Comparison of ENCODE assay signal across 23 mouse cellular contexts in the genomic region with DNA sequence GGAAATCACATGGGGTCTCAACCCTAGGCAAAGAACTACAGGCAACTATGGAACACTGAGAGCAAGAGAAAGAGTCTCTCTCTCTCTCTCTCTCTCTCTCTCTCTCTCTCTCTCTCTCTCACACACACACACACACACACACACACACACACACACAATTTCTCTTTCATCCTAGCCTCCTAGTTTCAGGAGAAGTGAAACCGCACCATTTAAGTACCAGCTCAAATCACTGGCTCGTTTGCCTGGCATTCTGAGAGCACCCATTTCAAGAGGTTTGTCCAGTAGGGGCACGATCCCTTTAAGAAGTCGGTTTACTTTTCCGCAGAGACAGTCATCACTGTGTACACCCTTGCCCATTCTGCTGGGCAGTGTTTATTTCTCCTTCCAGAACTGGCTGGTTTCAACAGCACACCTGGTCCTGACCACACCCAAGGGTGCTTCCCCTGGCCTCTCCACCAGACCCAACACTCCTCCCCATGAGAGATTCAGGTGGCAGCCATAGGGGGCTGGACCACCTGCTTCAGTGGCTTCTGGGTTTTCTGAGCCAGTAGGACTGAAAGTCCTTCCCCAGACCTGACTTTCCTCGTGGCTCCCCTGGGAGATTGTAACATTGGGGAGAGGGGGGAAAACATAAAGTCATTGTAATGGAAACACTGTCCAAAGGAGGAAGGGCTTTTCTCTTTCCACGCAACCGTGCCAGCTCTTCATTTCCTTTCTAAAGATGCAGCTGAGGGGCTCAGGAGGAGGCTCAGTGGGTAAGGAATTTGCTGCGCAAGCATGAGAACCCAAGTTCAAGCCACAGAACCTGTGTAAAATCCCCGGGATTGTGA. TPM values are rescaled to one million over a fixed set of nuclear protein-coding genes. Genes with fewer than 3 reads are reported as not detected.
DNase-seq lines count a peak whose midpoint lies in the region; ATAC-seq and TF ChIP-seq lines count a peak whose summit lies in the region.
"Had no signal": no experiment of that assay in that cellular context is flagged by ENCODE, and none has a peak within 500 bp of the region (broad histone marks: within the 10 kb centered on the region; RNA-seq: fewer than 3 reads in every experiment).

No protein-coding gene starts in this region.

- peaks cover 13 to 65% of the 10 kb centered on the region in 2 experiments for H3K4me1 ChIP-seq in CH12.LX (ENCODE audit: control insufficient read depth in 1 of 2, insufficient read depth in 2 of 2)
- H3K4me1 ChIP-seq in midbrain, embryonic 14.5 days (ENCODE audit: control insufficient read depth, insufficient read depth, low read length): peaks cover 19% of the 10 kb centered on the region
- H3K4me1 ChIP-seq in stomach, embryonic 14.5 days (ENCODE audit: control insufficient read depth, insufficient read depth, low read length): peaks cover 9% of the 10 kb centered on the region; the same call in 1 of the 2 replicates

- H3K9ac ChIP-seq in CH12.LX (ENCODE audit: insufficient read depth, low read depth): no peak overlapping the region
- no peak overlapping the region for H3K9ac ChIP-seq in midbrain, embryonic 14.5 days (replicated peaks; ENCODE audit: low read length)
- H3K9ac ChIP-seq in stomach, embryonic 14.5 days (replicated peaks; ENCODE audit: low read depth, low read length): no peak overlapping the region
- H3K9ac ChIP-seq: forebrain, embryonic 15.5 days; heart, embryonic 15.5 days; hindbrain, embryonic 15.5 days had no signal

- H3K27me3 ChIP-seq in CH12.LX (replicated peaks): peaks cover 5% of the 10 kb centered on the region
- peaks cover 9% of the 10 kb centered on the region; the same call in 1 of the 2 replicates for H3K27me3 ChIP-seq in midbrain, embryonic 14.5 days (ENCODE audit: control insufficient read depth, insufficient read depth, low read length)
- peaks cover 23% of the 10 kb centered on the region for H3K27me3 ChIP-seq in stomach, embryonic 14.5 days (ENCODE audit: control insufficient read depth, insufficient read depth, low read length)
- H3K27me3 ChIP-seq: hindbrain, embryonic 15.5 days had no signal

- H3K4me2 ChIP-seq in CH12.LX (ENCODE audit: insufficient read depth, low read depth, poor library complexity, severe bottlenecking): peak overlapping the region; percentile 68
- peak overlapping the region; percentile 87 for H3K4me2 ChIP-seq in midbrain, embryonic 14.5 days (ENCODE audit: low read length)
- H3K4me2 ChIP-seq in stomach, embryonic 14.5 days (replicated peaks; ENCODE audit: low read depth, low read length): no peak overlapping the region
- H3K4me2 ChIP-seq: forebrain, embryonic 15.5 days; heart, embryonic 15.5 days; liver, embryonic 11.5 days had no signal

- in situ Hi-C loops in CH12.LX (cut with MboI; ENCODE audit: low pct_ligation_motif_present, low pct_unique_long_range_greater_than_20kb, low sequenced_read_pairs): no loop called here

- TF ChIP-seq EP300 in CH12.LX (IDR thresholded peaks at IDR 0.05; ENCODE audit: low read length): peak; percentile 83

- TF ChIP-seq RAD21 in CH12.LX (IDR thresholded peaks at IDR 0.05; ENCODE audit: low read depth, low read length): no peak; the same call in 1 of the 2 replicates

- H3K9me3 ChIP-seq in CH12.LX (replicated peaks; ENCODE audit: low read length): peaks cover 13% of the 10 kb centered on the region
- 0 out of 2 replicates have a peak, but pooled peaks cover 6% of the 10 kb centered on the region for H3K9me3 ChIP-seq in midbrain, embryonic 14.5 days (ENCODE audit: control insufficient read depth, low read length)
- no peaks in the 10 kb centered on the region for H3K9me3 ChIP-seq in stomach, embryonic 14.5 days (ENCODE audit: control insufficient read depth, low read depth, low read length)
- H3K9me3 ChIP-seq: embryonic facial prominence, embryonic 10.5 days; heart, embryonic 15.5 days had no signal

- dilution Hi-C loops in CH12.LX (cut with MboI; ENCODE audit: extremely low pct_ligation_motif_present, extremely low pct_unique_long_range_greater_than_20kb, low sequenced_read_pairs): no loop called here

- H3K4me3 ChIP-seq in CH12.LX (replicated peaks in 1 of 3; ENCODE audit: low read depth in 2 of 3, low read length in 2 of 3, poor library complexity in 1 of 3): no peak overlapping the region
- H3K4me3 ChIP-seq in midbrain, embryonic 14.5 days (replicated peaks; ENCODE audit: low read depth, low read length): no peak overlapping the region
- no peak overlapping the region for H3K4me3 ChIP-seq in stomach, embryonic 14.5 days (ENCODE audit: low read depth, low read length)
- H3K4me3 ChIP-seq: embryonic facial prominence, embryonic 10.5 days; erythroblast, embryonic 14.5 days; forebrain, embryonic 15.5 days; heart, embryonic 15.5 days; hindbrain, embryonic 15.5 days had no signal

- TF ChIP-seq CTCF in CH12.LX (conservative IDR thresholded peaks at IDR 0.05 in 1 of 2, IDR thresholded peaks at IDR 0.05 in 1 of 2; ENCODE audit: low read depth in 2 of 2, low read length in 2 of 2): no peak

- no peak for TF ChIP-seq POLR2A in CH12.LX (IDR thresholded peaks at IDR 0.05; ENCODE audit: low read depth, low read length)

- H3K27ac ChIP-seq in CH12.LX (ENCODE audit: insufficient read depth, low read depth): no peak overlapping the region
- no peak overlapping the region for H3K27ac ChIP-seq in midbrain, embryonic 14.5 days (replicated peaks; ENCODE audit: low read depth, low read length)
- H3K27ac ChIP-seq in stomach, embryonic 14.5 days (ENCODE audit: low read length): no peak overlapping the region
- H3K27ac ChIP-seq: embryonic facial prominence, embryonic 10.5 days; forebrain, embryonic 15.5 days; heart, embryonic 15.5 days; hindbrain, embryonic 15.5 days had no signal

- H3K79me2 ChIP-seq in CH12.LX (replicated peaks; ENCODE audit: control insufficient read depth, extremely low read depth, insufficient read depth, poor library complexity, severe bottlenecking): no peaks in the 10 kb centered on the region; the same call in 1 of the 2 replicates

- H3K36me3 ChIP-seq in CH12.LX (replicated peaks in 1 of 2; ENCODE audit: control insufficient read depth in 1 of 2, insufficient read depth in 1 of 2, low read length in 1 of 2): peaks cover 0 to 41% of the 10 kb centered on the region in 2 experiments
- H3K36me3 ChIP-seq in midbrain, embryonic 14.5 days (ENCODE audit: control insufficient read depth, insufficient read depth, low read length): peaks cover 3% of the 10 kb centered on the region; the same call in 1 of the 2 replicates
- H3K36me3 ChIP-seq in stomach, embryonic 14.5 days (ENCODE audit: control insufficient read depth, insufficient read depth, low read length): no peaks in the 10 kb centered on the region
- H3K36me3 ChIP-seq: embryonic facial prominence, embryonic 10.5 days; forebrain, embryonic 15.5 days; heart, embryonic 15.5 days; hindbrain, embryonic 15.5 days had no signal

- no peak for ATAC-seq in midbrain, embryonic 14.5 days (ENCODE audit: low FRiP score, low TSS enrichment)
- ATAC-seq in stomach, embryonic 14.5 days (ENCODE audit: insufficient number of reproducible peaks, insufficient read depth, low FRiP score, low read depth): peak; percentile 66; the same call in 1 of the 2 replicates
- ATAC-seq: forebrain, embryonic 15.5 days; intestine, postnatal 0 days had no signal

- WGBS in midbrain, embryonic 14.5 days: 73% methylated on average over 10 of the region's 10 CpGs
- 72% methylated on average over 10 of the region's 10 CpGs for WGBS in stomach, embryonic 14.5 days

- DNase-seq in lung, adult 18-20 months: peak; percentile 28 to 49
- DNase-seq in lung, postnatal 10 days: no peak
- peak; percentile 87 for DNase-seq in CH12.LX (ENCODE audit: extremely low read depth)
- no peak for DNase-seq in midbrain, embryonic 14.5 days
- DNase-seq in ovary, postnatal 14 days (ENCODE audit: low spot score): no peak
- DNase-seq in gastrocnemius, adult 8-10 months (ENCODE audit: low spot score in 2 of 2): no peak
- DNase-seq: adrenal gland, postnatal 10 days; cerebellum, postnatal 10 days; kidney, postnatal 10 days; layer of hippocampus, adult 9-11 months; right cerebral cortex, postnatal 25 days; thymus, postnatal 4 days had no signal

TF ChIP-seq in CH12.LX, 34 proteins besides CTCF, POLR2A, EP300 and RAD21 (continues in another document):
- TF ChIP-seq MYC (IDR thresholded peaks at IDR 0.05; ENCODE audit: low read depth, low read length): no peak; the same call in 1 of the 2 replicates
- no peak for TF ChIP-seq USF1 (IDR thresholded peaks at IDR 0.05; ENCODE audit: low read depth, low read length)
- no peak for TF ChIP-seq ZNF384 (IDR thresholded peaks at IDR 0.05; ENCODE audit: low read depth, low read length)
- TF ChIP-seq BHLHE40 (IDR thresholded peaks at IDR 0.05; ENCODE audit: low read depth, low read length): peak; percentile 78
- TF ChIP-seq TCF12 (IDR thresholded peaks at IDR 0.05; ENCODE audit: low read depth, low read length): peak; percentile 97
- TF ChIP-seq ZKSCAN1 (IDR thresholded peaks at IDR 0.05; ENCODE audit: borderline replicate concordance, low read depth, low read length): no peak
- no peak for TF ChIP-seq KAT2A (IDR thresholded peaks at IDR 0.05; ENCODE audit: insufficient replicate concordance, low read length)
- 0 out of 2 replicates have a peak, but pooled peaks have one; percentile 49 for TF ChIP-seq MAZ (IDR thresholded peaks at IDR 0.05; ENCODE audit: low read depth, low read length)
- peak; percentile 89 for TF ChIP-seq ETS1 (conservative IDR thresholded peaks at IDR 0.05; ENCODE audit: low read depth, low read length)
- no peak for TF ChIP-seq USF2 (conservative IDR thresholded peaks at IDR 0.05; ENCODE audit: low read depth, low read length)
- no peak for TF ChIP-seq E2F4 (IDR thresholded peaks at IDR 0.05; ENCODE audit: insufficient replicate concordance, low read depth, low read length)
- TF ChIP-seq GABPA (IDR thresholded peaks at IDR 0.05; ENCODE audit: insufficient replicate concordance, low read depth, low read length): no peak
- peak; percentile 56 for TF ChIP-seq JUND (conservative IDR thresholded peaks at IDR 0.05; ENCODE audit: low read depth, low read length)
- 0 out of 2 replicates have a peak, but pooled peaks have one; percentile 13 for TF ChIP-seq RCOR1 (conservative IDR thresholded peaks at IDR 0.05; ENCODE audit: low read depth, low read length)

RNA-seq across cellular contexts. Expression of gene Tmem163, which starts 5.9 kb away (rescaled TPM):
- total RNA-seq in CH12.LX (2012; rRNA removed) (4.2 and 4.5 TPM in 2 replicates), CH12.LX (2014; rRNA removed) (5.3 and 8.1 TPM in 2 replicates)
- 10.0 and 11.2 TPM in 2 replicates for polyA plus RNA-seq in CH12.LX (2012; ENCODE audit: insufficient read length, low read depth)
- polyA plus RNA-seq in midbrain, embryonic 14.5 days (2014; fragmentation: Nextera tagmentation; extraction: Ambion mirVana): 64.0 and 64.8 TPM in 2 replicates
- polyA plus RNA-seq in stomach, embryonic 14.5 days (2014; fragmentation: Nextera tagmentation; extraction: Ambion mirVana): 0.59 and 1.0 TPM in 2 replicates
- total RNA-seq in gastrocnemius, adult 8-10 months (2022): not detected
- total RNA-seq: MEL had no signal
- polyA plus RNA-seq: erythroblast, embryonic 14.5 days had no signal

RNA-seq across cellular contexts. Expression of gene Acmsd, which starts 55.8 kb away (rescaled TPM):
- total RNA-seq in CH12.LX (2012; rRNA removed): not detected in 2 replicates
- not detected in 2 replicates for total RNA-seq in CH12.LX (2014; rRNA removed)
- polyA plus RNA-seq in CH12.LX (2012; ENCODE audit: insufficient read length, low read depth): not detected in 2 replicates
- polyA plus RNA-seq in midbrain, embryonic 14.5 days (2014; fragmentation: Nextera tagmentation; extraction: Ambion mirVana): 0.13 TPM in 2 replicates
- 0.11 and 0.16 TPM in 2 replicates for polyA plus RNA-seq in stomach, embryonic 14.5 days (2014; fragmentation: Nextera tagmentation; extraction: Ambion mirVana)
- not detected for total RNA-seq in gastrocnemius, adult 8-10 months (2022)
- total RNA-seq: left cerebral cortex, postnatal 36 days had no signal
- polyA plus RNA-seq: forebrain, embryonic 15.5 days; intestine, postnatal 0 days; testis, adult 2 months had no signal

Comparison
In these comparisons a context has a peak if more than half of its experiments do, and no peak if none do; other contexts are left out.
1. DNase-seq: peak in lung, adult 18-20 months (2 of 2) and CH12.LX (single experiment); none in lung, postnatal 10 days (single experiment), midbrain, embryonic 14.5 days (single experiment), ovary, postnatal 14 days (single experiment) and gastrocnemius, adult 8-10 months (0 of 2).